Mouse (Mus musculus) ES-E14 (cell line): ENCODE data around the gene Trappc10. TPM values are rescaled to one million over a fixed set of nuclear protein-coding genes. Genes with fewer than 3 reads are reported as not detected.

Experiments used
- DNase-seq: peaks from one replicate; pipeline ENCODE4 v3.0.0-alpha.2; 2013; ENCODE audit warnings: low read depth, low spot score
- H3K27ac ChIP-seq: 2 replicates; pipeline ENCODE4 v1.5.1; 2012; ENCODE audit warnings: low read depth, mild to moderate bottlenecking, low read length, moderate library complexity, mixed read lengths; ENCODE audit not compliant: poor library complexity, insufficient read depth, severe bottlenecking
- H3K36me3 ChIP-seq: 2 replicates; pipeline ENCODE4 v1.6.1; 2012; ENCODE audit warnings: mild to moderate bottlenecking, low read length, moderate library complexity, mixed read lengths; ENCODE audit not compliant: control insufficient read depth, poor library complexity, insufficient read depth, severe bottlenecking
- H3K4me1 ChIP-seq, 2 experiments: fragments of 150-350 bp in 1 of 2; sonication (generic) in 1 of 2; 2 replicates each; pipeline ENCODE4 v1.6.1; 2012; ENCODE audit warnings: low read length in 2 of 2, mild to moderate bottlenecking in 1 of 2, mixed read lengths in 1 of 2; ENCODE audit not compliant: control insufficient read depth in 2 of 2, insufficient read depth in 2 of 2, poor library complexity in 1 of 2
- H3K4me3 ChIP-seq, 2 experiments: fragments of 150-350 bp in 1 of 2; sonication (generic) in 1 of 2; 2 replicates each; pipeline ENCODE4 v1.5.1; 2012; ENCODE audit warnings: low read length in 2 of 2, low read depth in 1 of 2, mild to moderate bottlenecking in 1 of 2, mixed read lengths in 1 of 2; ENCODE audit not compliant: insufficient read depth in 1 of 2, poor library complexity in 1 of 2, severe bottlenecking in 1 of 2
- H3K9ac ChIP-seq: 2 replicates; pipeline ENCODE4 v1.6.1; 2012; ENCODE audit warnings: low read depth, mild to moderate bottlenecking, low read length, mixed read lengths; ENCODE audit not compliant: poor library complexity, insufficient read depth, severe bottlenecking
- H3K9me3 ChIP-seq: fragments of 150-350 bp; sonication (generic); 2 replicates; pipeline ENCODE4 v1.6.1; 2012; ENCODE audit warnings: low read depth, mild to moderate bottlenecking, low read length; ENCODE audit not compliant: control insufficient read depth, insufficient read depth
- CHD2 ChIP-seq: IDR thresholded peaks from 2 replicates; pipeline ENCODE4 v1.6.1; 2014; ENCODE audit warnings: mild to moderate bottlenecking, low read depth, low read length, inconsistent platforms
- HCFC1 ChIP-seq: IDR thresholded peaks from 2 replicates; pipeline ENCODE4 v1.6.1; 2012; ENCODE audit warnings: low read length, inconsistent platforms, borderline replicate concordance; ENCODE audit not compliant: insufficient read depth
- MAFK ChIP-seq: IDR thresholded peaks from 2 replicates; pipeline ENCODE4 v1.6.1; 2014; ENCODE audit warnings: mild to moderate bottlenecking, low read depth, low read length, inconsistent platforms; ENCODE audit not compliant: insufficient read depth
- ZC3H11A ChIP-seq: IDR thresholded peaks from 2 replicates; pipeline ENCODE4 v1.6.1; 2012; ENCODE audit warnings: low read depth, mild to moderate bottlenecking, inconsistent platforms, low read length, borderline replicate concordance
- ZNF384 ChIP-seq: IDR thresholded peaks from 2 replicates; pipeline ENCODE4 v1.6.1; 2012; ENCODE audit warnings: low read depth, low read length, inconsistent platforms
- in situ Hi-C, 2 experiments: fragments of 600-800 bp; cut with MboI; formaldehyde crosslinking; loops; one replicate each; pipeline ENCODE4 v1.15.1; 2025; ENCODE audit warnings: low sequenced_read_pairs in 2 of 2, inconsistent platforms in 1 of 2; ENCODE audit not compliant: unreplicated experiment in 2 of 2
- total RNA-seq: library from RNA; depleted of rRNA; stranded (reverse); fragments of 300-350 nt; gene quantifications from 2 replicates; pipeline ENCODE4 v1.2.3, GENCODE M21; 2012

Trappc10 gene
- total RNA-seq, 1 experiment, result 26.1 TPM

GRCm38 (mm10) chr10:78156926-78157325 lies 87.5 kb downstream of the Trappc10 start:
- DNase-seq, result no peak
- Histone ChIP-seq H3K4me1 (peaks cover 0 to 2% of the 10 kb centered on the region in 2 experiments; a peak in 2 of 4 replicates), H3K9me3 (no peaks in the 10 kb centered on the region), H3K27ac (no peak overlapping the region), H3K9ac (no peak overlapping the region), H3K36me3 (no peaks in the 10 kb centered on the region; the same call in 1 of the 2 replicates), H3K4me3 (no peak overlapping the region)
- in situ Hi-C loops, result no loop called here
- no peak for TF ChIP-seq CHD2
- no peak for TF ChIP-seq ZC3H11A
- TF ChIP-seq ZNF384, result no peak

GRCm38 (mm10) chr10:78148834-78149766 lies 95.3 kb downstream of the Trappc10 start:
- no peaks in the 10 kb centered on the region for H3K9me3 ChIP-seq
- DNase-seq, result no peak
- H3K9ac ChIP-seq, result no peak overlapping the region
- H3K4me1 ChIP-seq, result peaks cover 0 to under 1% of the 10 kb centered on the region in 2 experiments; a peak in 1 of 4 replicates
- in situ Hi-C loops, result no loop called here
- H3K36me3 ChIP-seq, result no peaks in the 10 kb centered on the region
- TF ChIP-seq ZC3H11A (no peak), HCFC1 (no peak), ZNF384 (no peak), MAFK (no peak), CHD2 (no peak)
- no peak overlapping the region for H3K4me3 ChIP-seq
- H3K27ac ChIP-seq, result no peak overlapping the region

DNA sequence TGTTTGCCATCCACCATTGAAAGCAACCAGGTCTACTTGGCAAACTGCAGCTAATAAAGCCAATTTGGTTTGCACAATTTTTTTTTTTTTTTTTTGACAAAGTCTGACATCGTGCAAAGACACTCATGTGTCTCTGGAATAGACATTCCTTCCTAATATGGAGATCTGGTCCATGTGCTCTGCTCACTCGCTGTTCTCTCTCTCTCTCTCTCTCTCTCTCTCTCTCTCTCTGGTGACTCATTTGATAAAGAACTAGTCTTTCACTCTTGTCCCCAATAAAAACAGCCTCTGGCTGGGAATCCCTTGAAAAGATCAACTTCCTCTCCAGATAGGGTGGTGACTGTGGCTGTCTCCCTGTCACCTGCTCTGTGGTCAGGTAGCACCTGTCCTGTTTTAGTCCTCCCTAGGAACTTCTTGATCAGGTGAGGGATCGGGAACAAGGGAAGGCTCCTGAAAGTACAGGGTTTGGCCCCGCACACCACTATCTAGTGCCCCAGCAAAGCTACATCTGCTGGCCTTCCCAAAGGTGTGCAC lies 96.5 kb downstream of the Trappc10 start:
- in situ Hi-C loops, result no loop called here
- H3K9ac ChIP-seq, result no peak overlapping the region
- H3K27ac ChIP-seq, result no peak overlapping the region
- H3K36me3 ChIP-seq, result no peaks in the 10 kb centered on the region
- no peak for DNase-seq
- no peaks in the 10 kb centered on the region for H3K9me3 ChIP-seq
- H3K4me1 ChIP-seq, result peaks cover 0 to 2% of the 10 kb centered on the region in 2 experiments; a peak in 1 of 4 replicates
- TF ChIP-seq CHD2 (no peak), ZC3H11A (no peak), HCFC1 (no peak), ZNF384 (no peak), MAFK (no peak)
- H3K4me3 ChIP-seq, result no peak overlapping the region

- in situ Hi-C loops, result no loop called here
- Histone ChIP-seq H3K4me1 (peaks cover 0 to 2% of the 10 kb centered on the region in 2 experiments; a peak in 1 of 4 replicates), H3K4me3 (no peak overlapping the region), H3K9me3 (no peaks in the 10 kb centered on the region), H3K9ac (no peak overlapping the region), H3K27ac (no peak overlapping the region), H3K36me3 (no peaks in the 10 kb centered on the region)
- TF ChIP-seq HCFC1 (no peak), ZC3H11A (no peak), CHD2 (no peak), ZNF384 (no peak), MAFK (no peak)
- no peak for DNase-seq
These were observed 100.5 kb downstream of the Trappc10 start for GRCm38 (mm10) chr10:78143727-78144505.
